Mouse (Mus musculus): ENCODE measurements around the gene Fbln1.

The Fbln1 gene

GRCm38 (mm10) chr15:85205792-85206702, at the start of gene Fbln1:
TSS of gene Fbln1 (plus strand) at chr15:85205949.
- peak; percentile 33 to 44 for DNase-seq

- no peak for DNase-seq
Measured at GRCm38 (mm10) chr15:85156198-85156597, 49.6 kb upstream of the Fbln1 start.

GRCm38 (mm10) chr15:85161416-85161815, 44.3 kb upstream of the Fbln1 start:
- no peak for DNase-seq

- no peak for DNase-seq
Measured at GRCm38 (mm10) chr15:85162693-85163663, 42.8 kb upstream of the Fbln1 start.

GRCm38 (mm10) chr15:85166433-85166933, 39.3 kb upstream of the Fbln1 start:
- DNase-seq = peak in 1 of 2 experiments; percentile 17

GRCm38 (mm10) chr15:85167086-85167679, 38.6 kb upstream of the Fbln1 start:
- DNase-seq = peak in 1 of 2 experiments; percentile 28

GRCm38 (mm10) chr15:85172054-85172453, 33.7 kb upstream of the Fbln1 start:
- DNase-seq = no peak

GRCm38 (mm10) chr15:85173425-85173824, 32.3 kb upstream of the Fbln1 start:
- no peak for DNase-seq

GRCm38 (mm10) chr15:85174060-85174459, 31.7 kb upstream of the Fbln1 start:
- no peak for DNase-seq

- peak; percentile 46 to 66 for DNase-seq
Measured at GRCm38 (mm10) chr15:85177576-85177975, 28.2 kb upstream of the Fbln1 start.

GRCm38 (mm10) chr15:85178172-85178571, 27.6 kb upstream of the Fbln1 start:
- DNase-seq = no peak

- peak in 1 of 2 experiments; percentile 29 for DNase-seq
Measured at GRCm38 (mm10) chr15:85179528-85180180, 26.1 kb upstream of the Fbln1 start.

- no peak for DNase-seq
Measured at GRCm38 (mm10) chr15:85180368-85180767, 25.4 kb upstream of the Fbln1 start.

GRCm38 (mm10) chr15:85182063-85182462, 23.7 kb upstream of the Fbln1 start:
- no peak for DNase-seq

GRCm38 (mm10) chr15:85186916-85187315, 18.8 kb upstream of the Fbln1 start:
- no peak for DNase-seq

GRCm38 (mm10) chr15:85188167-85188778, 17.5 kb upstream of the Fbln1 start:
- DNase-seq = no peak

- no peak for DNase-seq
Measured at GRCm38 (mm10) chr15:85200446-85201289, 5.1 kb upstream of the Fbln1 start.

GRCm38 (mm10) chr15:85202199-85202598, 3.5 kb upstream of the Fbln1 start:
- no peak for DNase-seq

- peak; percentile 31 to 50 for DNase-seq
Measured at GRCm38 (mm10) chr15:85202787-85203186, 3.0 kb upstream of the Fbln1 start.

GRCm38 (mm10) chr15:85204383-85204782, 1.4 kb upstream of the Fbln1 start:
- no peak for DNase-seq

- no peak for DNase-seq
Measured at GRCm38 (mm10) chr15:85206703-85207075, 940 bp downstream of the Fbln1 start.
